Mouse (Mus musculus) layer of hippocampus, postnatal 14 days (tissue): ENCODE measurements at regions not wholly inside any gene's neighbourhood (a gene's known extent, or its start where the extent isn't known, plus 50 kb on each side); places are given as distances from the start of the nearest gene placed in this dataset.

Source experiments
- DNase-seq, 2 experiments: peaks; one replicate each; pipeline ENCODE4 v3.0.0; 2021 to 2022; ENCODE audit warnings: low spot score in 2 of 2, mixed read lengths in 1 of 2

DNA sequence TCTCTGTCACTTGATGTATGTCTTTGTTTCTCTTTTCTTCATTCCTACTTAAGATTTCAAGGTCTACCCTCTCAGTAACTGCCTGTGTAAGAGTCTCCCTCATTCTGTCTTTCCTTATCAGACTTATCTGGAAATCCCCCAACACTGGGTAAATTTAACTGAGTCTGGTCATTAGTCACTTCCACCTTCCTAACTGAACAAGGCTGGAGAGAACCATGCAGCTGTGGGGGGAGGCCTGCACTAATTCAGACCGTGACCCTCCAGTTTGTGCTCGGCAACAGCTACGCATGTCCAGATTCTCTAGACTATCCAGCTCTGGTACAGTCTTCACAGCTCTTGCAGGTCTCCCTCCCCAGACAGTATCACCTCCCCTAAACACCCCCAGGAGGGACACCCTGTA, 103.3 kb downstream of the Prox1 start:
- DNase-seq: no peak

DNA sequence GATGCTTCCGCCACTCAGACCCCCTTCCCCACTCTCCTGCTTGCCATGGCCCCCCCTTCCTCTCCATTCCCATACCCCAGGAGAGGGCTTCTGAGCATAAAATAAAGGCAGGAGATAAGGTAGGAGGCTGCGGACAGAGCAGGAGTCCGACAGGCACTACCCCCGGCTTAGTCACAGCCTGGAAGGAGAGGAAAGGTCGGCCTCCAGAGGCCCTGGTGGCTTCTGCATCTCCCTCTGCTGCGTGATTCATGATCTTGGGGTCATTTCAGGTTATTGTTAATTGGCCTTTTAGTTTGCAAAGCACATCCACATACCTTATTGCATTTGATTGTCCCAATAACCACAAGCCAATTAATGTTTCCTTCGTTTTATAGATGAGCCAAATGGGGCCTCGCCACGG, 104.1 kb downstream of the Prox1 start:
- DNase-seq: no peak

DNA sequence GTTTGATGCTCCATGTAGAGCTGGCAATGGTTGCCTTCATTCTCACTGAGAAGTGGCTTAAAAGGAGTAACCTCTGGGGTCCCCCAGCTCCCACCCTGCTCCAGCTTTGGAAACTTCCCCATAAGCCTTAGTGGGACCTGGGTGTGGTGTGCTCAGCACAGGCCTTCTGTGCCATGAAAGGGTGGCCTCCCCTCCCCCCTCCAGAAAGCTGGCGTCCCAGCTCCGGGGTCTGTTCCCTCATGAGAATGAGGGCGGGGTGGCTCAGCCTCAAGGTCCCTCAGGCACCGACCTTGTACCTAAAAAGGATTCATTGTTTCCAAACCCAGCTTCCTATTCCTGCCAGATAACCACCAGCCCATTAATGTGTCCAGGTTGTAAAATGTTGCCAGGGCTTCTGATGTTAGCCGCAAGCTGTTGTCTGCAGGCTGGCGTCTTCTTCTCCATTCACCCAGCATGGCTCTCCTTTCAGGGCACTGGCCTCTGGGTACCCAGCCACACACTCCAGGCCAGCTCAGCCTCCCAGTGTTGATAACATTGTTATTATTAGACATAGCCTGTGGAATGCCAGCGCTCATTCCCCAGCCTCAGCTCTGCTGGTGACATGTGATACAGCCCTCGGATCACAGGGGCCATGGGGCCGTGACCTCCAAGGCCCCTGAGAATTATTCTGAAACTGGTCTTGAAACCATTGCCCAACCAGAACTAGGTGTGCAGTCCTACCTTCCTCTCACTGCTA, 108.8 kb downstream of the Prox1 start:
- no peak for DNase-seq

DNA sequence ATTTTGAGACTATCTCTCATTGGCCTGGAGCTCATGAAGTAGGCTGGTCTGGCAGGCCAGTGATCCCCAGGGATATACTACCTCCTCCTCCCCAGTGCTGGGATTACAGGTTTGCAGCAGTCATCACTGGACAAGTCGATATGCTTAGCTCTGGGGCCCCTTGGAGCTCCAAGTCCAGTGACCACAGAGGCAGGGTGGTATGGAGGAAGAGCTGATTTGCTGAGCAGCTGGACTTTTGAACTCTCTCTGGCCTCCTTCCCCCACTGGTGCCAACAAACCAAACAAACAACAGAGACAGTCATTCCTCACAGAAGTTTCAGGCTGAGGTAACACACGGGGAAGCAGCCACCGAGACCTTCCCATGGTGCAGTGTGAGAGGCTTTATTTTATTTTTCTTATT, 111.5 kb downstream of the Prox1 start:
- DNase-seq: no peak

DNA sequence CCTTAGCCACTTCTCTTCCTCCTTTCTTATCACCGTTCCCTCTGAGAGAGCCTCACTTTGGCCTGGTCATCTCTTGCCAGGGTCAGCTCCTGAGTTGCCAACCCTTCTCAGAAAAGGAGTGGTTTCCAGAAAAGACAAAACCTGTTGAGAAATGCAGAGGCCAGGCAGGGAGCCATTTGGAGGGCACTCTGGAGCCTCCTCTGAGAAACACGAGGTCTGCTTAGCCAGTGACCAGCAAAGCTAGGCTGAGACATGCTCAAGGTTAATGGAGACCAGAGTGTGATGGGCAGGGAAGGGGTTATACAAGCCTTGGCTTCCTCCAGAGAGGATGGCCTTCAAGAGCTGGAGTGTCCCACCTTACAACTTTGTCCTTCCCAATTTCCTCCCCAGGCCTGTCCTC, 113.6 kb downstream of the Prox1 start:
- no peak for DNase-seq

DNA sequence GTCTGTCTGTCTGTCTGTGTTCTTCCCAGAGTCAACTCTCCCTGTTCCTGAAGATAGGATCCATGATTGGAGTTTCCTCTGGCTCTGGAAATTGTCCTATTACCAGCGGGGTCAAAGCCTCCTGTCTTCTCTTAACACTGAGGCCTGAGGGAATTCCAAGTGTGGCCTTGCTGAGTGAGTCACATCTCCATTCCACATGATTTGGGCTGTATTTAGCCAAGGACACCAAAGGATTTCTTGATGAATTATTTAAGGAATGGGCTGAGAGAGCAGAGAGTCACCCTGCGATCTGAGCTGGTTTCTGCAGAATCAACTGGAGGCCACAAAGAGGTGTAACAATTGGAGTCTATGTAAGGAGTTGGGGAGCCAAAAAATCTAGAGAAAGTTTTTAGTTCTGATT, 118.6 kb downstream of the Prox1 start:
- DNase-seq: no peak

DNA sequence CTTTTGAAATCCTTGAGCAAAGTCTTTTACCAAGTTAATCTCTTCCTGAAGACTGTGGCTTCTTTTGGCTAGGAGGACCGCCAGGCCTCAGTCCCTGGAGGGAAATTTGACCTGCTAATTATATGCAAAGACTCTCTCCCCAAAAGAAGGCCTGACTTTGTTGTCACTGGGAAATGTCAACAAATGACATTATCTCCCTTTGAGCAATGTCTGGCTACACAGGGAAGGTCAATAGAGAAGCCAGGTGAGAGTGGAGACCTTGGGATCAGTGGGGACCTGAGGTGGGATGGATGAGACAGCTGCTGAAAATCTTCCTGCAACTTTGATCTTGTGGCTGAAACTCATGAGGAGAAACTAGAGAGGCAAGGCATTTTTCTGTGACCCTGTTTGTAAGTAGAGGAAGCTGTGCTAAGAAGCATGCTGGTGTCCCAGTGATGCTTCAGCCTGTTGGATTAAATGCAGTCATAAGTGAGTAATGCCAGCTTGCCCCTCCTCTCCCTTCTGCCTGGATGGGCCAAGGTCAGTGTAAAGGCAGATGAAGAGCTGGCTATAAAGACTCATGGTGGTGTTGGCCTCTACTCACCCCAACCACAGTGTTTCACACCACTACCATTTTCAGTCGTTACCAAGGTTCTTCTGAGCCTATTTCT, 121.9 kb downstream of the Prox1 start:
- no peak for DNase-seq

DNA sequence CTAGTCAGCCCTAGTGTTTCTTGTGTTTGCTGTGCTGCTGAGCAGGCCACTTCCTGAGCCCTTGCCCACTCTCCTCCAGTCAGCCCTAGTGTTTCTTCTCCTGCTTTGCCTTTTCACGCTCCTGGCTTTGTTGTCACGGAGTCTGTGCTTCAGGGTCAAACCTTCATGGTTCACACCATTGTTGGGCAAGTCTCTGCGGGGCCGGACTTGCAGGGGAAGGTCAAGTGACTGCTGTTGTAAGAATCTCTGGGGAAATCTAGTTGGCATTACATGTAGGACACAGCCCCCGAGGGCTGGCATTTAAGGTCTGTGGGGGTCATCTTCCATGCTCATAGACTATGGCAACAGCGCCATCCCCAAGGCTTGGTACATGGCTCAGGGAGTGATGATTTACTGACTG, 123.3 kb downstream of the Prox1 start:
- DNase-seq: no peak

DNA sequence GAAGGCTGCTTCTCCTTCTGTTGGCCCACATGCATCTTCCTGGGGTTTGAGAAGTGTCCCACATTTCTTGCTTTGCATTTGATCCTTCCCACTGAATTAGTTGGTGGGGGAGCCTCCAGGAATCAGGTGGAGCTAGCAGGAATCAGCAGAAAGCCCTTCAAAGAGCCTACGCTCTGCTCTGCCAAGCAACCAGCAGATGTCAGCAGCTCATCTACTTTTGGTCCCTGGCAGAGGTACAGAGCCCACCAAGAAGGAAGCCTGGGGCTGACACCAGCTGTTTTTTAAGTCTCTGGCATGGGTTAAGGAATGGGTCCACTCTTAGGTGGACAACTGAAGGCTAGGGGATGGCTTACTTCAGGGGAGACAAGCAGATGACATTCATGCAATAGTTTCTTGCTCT, 123.6 kb upstream of the Smyd2 start:
- peak; percentile 43 to 49 for DNase-seq

DNA sequence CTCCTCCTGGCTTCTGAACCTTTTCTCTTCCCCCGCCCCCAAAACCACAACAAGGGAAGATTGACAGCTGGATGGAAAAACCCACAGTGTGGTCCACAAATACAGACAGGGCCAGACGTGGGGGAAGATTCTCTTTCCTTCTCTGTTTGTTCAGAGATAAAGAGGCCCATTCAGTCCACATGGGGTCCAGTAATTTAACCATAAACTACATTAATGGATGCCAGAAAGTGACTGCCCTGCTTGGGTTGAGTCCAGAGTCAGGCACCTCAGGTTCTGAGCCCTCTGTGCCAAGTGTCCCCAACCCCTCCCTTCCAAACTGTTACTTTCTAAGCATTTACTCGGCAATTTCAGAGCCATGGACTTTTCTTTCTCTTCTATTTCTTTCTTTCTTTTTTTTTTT, 121.9 kb upstream of the Smyd2 start:
- no peak for DNase-seq

DNA sequence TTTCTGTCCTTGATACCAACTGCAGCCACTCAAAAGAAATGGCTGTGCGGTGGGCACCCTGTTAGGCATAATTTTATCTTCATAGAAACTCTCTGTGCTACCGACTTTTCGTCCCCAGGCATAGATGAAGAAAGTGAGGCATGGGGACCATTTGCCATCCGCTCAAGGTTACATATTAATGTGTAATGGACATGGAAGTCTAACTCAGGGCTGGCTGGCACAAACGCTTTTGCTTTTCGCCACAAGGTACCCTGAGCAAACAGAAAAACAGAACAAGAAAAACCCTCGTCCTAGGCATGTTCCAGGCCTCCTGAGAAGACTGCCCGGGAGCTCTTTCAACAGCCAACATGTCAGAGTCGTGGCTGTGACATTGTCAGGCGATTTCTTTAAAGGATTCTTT, 121.0 kb upstream of the Smyd2 start:
- no peak for DNase-seq

DNA sequence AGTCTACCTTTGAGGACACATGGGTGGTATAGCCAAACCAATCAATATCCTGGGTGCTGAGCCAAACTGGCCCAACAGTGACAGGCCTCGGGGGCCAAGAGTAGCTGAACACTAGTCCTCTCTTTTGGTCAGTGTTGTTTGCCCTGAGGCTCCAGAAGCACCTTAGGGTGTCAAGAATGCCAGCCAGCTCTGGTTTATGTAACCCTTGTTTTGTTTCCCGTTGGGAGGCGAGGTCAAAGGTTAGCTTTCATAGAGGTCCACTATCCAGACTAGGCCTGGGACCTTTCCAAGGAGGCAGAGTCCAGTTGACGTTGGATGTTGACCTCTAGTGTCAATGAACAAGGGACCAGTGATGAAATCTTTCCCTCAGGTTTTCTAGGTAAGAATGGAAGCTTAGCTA, 120.0 kb upstream of the Smyd2 start:
- DNase-seq: no peak

DNA sequence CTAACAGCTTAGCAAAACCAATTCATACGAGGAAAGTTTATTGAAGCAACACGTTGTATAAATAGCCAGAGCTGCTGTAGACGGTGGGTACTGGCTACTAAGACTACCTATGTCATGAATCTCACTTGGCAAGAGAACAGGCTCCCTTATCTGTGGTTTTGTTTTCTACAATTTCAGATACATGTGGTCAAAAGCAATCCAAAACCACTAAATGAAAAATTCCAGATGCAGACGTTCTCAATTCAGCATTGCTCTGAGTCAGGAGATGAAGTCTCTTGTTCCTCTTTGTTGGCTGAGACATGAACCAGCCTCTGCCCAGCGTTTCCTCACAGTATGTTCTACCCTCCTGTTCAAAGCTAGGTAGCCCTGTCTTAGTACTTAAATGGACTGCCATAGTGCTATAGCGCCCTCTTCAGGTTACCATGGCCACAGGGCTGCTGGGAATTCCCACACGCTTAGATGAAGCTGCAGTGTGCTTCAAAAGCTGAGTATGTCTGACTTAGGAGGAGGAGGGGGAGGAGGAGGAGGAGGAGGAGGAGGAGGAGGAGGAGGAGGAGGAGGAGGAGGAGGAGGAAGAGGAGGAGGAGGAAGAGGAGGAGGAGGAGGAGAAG, 119.0 kb upstream of the Smyd2 start:
- DNase-seq: no peak

DNA sequence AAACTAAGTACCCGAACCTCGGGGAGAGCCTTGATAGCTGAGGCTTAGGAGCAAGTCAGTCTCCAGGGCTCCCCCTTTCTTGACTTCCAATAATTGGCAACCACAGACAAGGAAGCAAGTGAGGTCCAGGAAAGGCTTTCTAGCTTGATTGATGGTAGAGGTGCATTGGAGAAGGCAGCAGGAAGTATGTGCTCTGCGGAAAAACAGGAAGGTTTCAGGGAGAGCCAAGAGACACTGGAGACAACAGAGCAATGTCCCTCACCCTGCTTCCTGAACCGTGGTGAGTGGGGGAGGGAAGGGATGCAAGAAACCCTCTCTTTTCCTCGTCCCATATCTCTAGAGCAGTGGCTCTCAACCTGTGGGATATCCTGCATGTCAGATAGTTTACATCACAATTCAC, 115.9 kb upstream of the Smyd2 start:
- DNase-seq: no peak

DNA sequence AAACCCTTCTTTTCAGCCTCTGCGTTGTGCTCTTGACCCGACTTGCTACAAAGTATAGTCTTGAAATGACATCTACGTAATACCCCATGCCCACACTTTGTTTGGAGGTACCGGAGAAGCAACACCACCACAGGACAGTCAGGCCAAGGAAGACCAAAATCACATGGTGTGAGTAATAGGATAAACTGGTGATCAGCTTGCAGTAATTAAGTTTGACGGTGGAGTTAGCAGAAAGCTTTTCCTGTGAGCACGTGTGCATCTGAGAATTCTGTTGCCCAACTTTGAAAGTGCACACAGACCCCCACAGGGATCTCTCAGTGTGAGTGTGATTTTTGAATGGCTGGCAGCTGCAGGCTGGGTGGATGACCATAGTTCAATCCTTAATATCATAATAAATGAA, 114.6 kb upstream of the Smyd2 start:
- no peak for DNase-seq

DNA sequence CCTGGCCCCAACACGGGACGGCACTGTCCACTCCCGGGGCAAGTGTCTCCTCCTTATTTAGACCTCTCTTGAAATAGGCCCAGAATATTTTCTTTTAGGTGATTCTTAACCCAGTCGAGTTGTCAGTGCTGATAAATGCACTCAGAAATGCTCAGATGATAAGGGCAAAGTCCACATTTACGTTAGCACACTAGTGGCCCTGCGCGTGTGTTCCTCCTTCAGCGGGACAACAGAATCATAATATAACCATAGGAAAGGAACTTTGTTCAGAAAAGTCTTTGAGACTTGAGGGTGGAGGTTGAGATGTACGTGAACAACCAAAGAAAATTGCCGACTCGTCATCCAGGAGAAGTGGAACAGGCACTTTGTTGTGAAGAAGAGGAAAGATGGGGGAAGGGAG, 113.8 kb upstream of the Smyd2 start:
- DNase-seq: no peak

DNA sequence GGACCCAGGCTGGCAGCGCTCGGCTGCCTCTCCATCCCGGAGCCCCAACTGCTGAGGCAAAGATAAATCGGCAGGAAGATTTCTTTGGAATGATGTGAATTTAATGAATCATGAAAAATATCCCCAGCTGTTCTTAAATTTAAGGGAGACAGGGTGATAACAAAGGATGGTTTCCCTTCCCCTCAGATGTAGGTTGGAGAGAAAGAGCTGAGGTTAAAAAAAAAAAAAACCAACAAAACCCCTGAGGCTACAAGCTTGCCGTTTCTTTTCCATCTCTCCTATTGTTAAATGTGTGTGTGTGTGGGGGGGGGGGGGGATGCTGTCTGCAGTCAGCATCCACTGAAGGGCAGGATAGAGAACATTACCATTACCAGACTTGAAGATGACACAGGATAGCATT, 111.9 kb upstream of the Smyd2 start:
- DNase-seq: no peak

DNA sequence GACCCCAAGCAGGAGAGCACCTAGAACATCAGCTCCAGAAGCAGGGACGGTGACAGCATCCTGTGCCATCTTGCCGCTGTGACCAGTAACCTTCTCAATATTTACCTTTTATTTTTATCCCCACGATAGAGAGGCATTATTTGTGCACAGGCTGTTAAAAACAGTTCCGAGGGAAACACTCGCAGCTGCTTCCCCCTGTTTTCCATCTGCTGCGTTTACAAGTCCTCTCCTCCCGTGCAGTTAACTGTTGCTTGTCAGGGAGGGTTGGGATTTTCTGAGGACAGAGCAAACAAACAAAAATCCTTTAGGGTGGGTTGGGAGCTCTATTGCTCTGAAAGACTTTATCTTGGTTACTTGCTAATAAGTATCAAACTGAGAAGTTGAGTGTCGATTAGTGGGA, 105.4 kb upstream of the Smyd2 start:
- peak; percentile 17 to 61 for DNase-seq

DNA sequence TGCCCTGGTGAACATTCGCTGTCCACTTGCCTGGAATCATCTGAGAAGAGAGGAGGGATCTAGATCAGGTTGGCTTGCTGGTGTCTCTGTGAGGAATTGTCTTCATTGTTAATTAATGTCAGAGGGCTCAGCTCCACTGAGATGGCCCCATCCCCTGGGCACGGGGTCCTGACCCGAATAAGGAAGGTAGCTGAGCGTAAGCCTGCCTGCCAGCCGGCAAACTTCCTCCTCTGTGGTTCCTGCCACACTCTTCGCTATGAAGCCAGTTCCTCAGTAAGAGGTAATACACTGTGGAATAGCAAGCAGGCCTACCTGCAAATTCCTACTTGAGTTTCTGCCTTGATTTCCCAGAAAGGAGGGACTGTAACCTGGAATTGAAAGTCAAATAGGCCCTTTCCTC, 87.3 kb upstream of the Smyd2 start:
- no peak for DNase-seq

DNA sequence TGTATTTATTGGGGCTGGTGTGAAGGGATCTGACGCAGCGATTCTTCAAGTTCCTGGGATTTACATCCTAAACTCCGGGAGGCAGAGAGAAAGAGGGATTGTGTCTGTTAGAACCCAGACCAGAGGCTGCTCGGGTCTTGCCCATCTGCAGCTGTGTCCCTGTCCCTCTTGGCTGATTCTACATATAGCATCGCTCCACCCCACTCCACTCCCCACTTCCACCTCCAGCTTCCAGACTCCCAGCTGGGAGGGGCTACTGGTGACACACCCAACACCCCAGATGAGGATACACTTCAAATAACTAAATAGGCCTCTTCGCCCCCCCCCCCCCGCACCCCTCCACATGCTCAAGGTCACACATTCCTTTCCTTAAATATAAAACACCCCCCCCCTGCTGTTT, 85.1 kb upstream of the Smyd2 start:
- no peak for DNase-seq

DNA sequence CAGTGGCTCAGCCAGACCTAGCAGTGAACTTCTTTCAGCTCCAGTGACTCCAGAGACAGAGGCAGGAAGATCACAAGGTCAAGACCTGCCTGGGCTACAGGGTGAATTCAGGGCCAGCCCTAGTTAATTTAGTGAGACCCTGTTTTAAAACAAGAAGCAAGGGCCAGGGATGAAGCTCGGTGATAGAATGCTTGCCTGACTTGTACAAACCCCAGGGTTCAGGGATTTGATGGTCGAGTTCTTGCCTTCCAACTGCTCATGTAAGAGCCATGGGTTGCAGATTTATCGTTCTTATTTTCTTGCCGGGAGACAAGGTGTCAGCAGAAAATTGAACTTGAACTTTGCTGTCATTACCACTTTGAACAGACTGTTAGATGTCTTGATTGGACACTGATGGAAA, 78.9 kb upstream of the Smyd2 start:
- no peak for DNase-seq

DNA sequence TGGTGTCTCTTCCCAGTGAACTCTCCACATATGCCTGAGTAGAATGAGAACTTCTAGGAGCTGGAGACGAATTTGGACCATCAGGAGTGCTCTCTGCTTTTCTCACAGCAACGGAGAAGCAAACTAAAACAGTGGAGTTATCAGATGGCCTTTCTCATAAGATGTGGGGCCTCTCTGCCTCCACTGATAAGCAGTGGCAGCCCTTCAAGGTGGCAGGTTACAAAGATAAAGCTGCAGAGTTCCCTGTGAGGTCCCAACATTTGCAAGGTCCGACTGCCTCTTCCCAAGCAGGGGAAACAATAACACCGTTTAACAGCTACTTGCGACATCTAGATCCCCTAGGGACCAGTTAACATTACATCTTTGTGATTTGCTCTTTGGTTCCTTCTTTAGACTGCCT, 71.5 kb upstream of the Smyd2 start:
- DNase-seq: no peak

DNA sequence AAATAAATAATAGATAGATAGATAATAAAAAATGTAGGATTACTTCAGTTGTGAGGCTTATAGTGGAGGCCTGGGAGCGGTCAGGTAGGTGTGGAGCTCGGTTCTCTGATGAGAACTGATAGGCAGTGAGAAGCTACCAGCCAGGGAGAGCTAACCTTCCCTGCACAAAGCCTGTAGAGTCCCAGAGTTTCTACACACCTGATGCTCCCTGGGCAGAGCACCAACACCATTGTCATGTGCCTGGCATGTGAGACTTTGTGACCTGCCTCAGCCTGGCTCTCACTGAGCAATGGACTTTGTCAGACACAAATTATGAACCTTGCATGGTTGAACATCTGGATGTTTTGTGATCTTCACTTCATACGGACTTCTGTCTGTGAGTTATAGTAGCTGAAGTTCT, 71.1 kb upstream of the Smyd2 start:
- no peak for DNase-seq
